Mouse (Mus musculus): Measurements from ENCODE around the gene Fbp2. TPM values are rescaled to one million over a fixed set of nuclear protein-coding genes. Genes with fewer than 3 reads are reported as not detected.

The Fbp2 gene
- polyA plus RNA-seq (2014; fragmentation: Illumina TruSeq; extraction: RNeasy Lipid Tissue Mini Kit (QIAGEN cat#74804); ENCODE audit: low read depth, low replicate concordance), result 0.87 TPM

GRCm38 (mm10) chr13:62857941-62858915 lies at the start of gene Fbp2:
TSS of gene Fbp2 (minus strand) at chr13:62858422.

GRCm38 (mm10) chr13:62887712-62888441 lies 29.7 kb upstream of the Fbp2 start, which contains the start of gene Fbp1:
TSS of gene Fbp1 (minus strand) at chr13:62888282.

Other genes with a start within 250 kb of the Fbp2 start
- gene 6720489N17Rik, start 234.2 kb downstream of the Fbp2 start, polyA plus RNA-seq (2014; fragmentation: Illumina TruSeq; extraction: RNeasy Lipid Tissue Mini Kit (QIAGEN cat#74804); ENCODE audit: low read depth, low replicate concordance), result 5.2 TPM
- 25.7 TPM for gene Platr25, start 97.7 kb downstream of the Fbp2 start, polyA plus RNA-seq (2014; fragmentation: Illumina TruSeq; extraction: RNeasy Lipid Tissue Mini Kit (QIAGEN cat#74804); ENCODE audit: low read depth, low replicate concordance)
- gene Gm5141, start 72.6 kb downstream of the Fbp2 start, polyA plus RNA-seq (2014; fragmentation: Illumina TruSeq; extraction: RNeasy Lipid Tissue Mini Kit (QIAGEN cat#74804); ENCODE audit: low read depth, low replicate concordance), result 9.2 TPM
- gene Fbp1, start 29.9 kb upstream of the Fbp2 start, polyA plus RNA-seq (2014; fragmentation: Illumina TruSeq; extraction: RNeasy Lipid Tissue Mini Kit (QIAGEN cat#74804); ENCODE audit: low read depth, low replicate concordance), result not detected
- 33.8 TPM for gene 2010111I01Rik, start 106.5 kb upstream of the Fbp2 start, polyA plus RNA-seq (2014; fragmentation: Illumina TruSeq; extraction: RNeasy Lipid Tissue Mini Kit (QIAGEN cat#74804); ENCODE audit: low read depth, low replicate concordance)